Mouse (Mus musculus): ENCODE results near the gene Ric8a.

GRCm38 (mm10) chr7:140828171-140828881, 28.4 kb upstream of the Ric8a start:
- no peak for TF ChIP-seq ZKSCAN1 (IDR thresholded peaks at IDR 0.05; ENCODE audit: low read depth, low read length)
- TF ChIP-seq POLR2A (IDR thresholded peaks at IDR 0.05; ENCODE audit: control insufficient read depth in 1 of 2, insufficient read depth in 1 of 2, low read depth in 1 of 2, low read length in 2 of 2, poor library complexity in 1 of 2) = no peak
- TF ChIP-seq CTCF (IDR thresholded peaks at IDR 0.05 in 2 of 3, conservative IDR thresholded peaks at IDR 0.05 in 1 of 3; ENCODE audit: control insufficient read depth in 1 of 3, insufficient read depth in 1 of 3, low read depth in 2 of 3, low read length in 3 of 3, poor library complexity in 1 of 3, severe bottlenecking in 1 of 3) = peak in 2 of 3 experiments; percentile 32 to 53; a peak in 3 of 6 replicates
- no peak for TF ChIP-seq ELF1 (IDR thresholded peaks at IDR 0.05; ENCODE audit: low read depth, low read length)
